Mouse (Mus musculus): ENCODE results near the gene Dcun1d1. TPM values are rescaled to one million over a fixed set of nuclear protein-coding genes. Genes with fewer than 3 reads are reported as not detected.

Gene Dcun1d1
- total RNA-seq, 2 experiments from 2014 or later = 76.5 to 79.3 TPM

DNA sequence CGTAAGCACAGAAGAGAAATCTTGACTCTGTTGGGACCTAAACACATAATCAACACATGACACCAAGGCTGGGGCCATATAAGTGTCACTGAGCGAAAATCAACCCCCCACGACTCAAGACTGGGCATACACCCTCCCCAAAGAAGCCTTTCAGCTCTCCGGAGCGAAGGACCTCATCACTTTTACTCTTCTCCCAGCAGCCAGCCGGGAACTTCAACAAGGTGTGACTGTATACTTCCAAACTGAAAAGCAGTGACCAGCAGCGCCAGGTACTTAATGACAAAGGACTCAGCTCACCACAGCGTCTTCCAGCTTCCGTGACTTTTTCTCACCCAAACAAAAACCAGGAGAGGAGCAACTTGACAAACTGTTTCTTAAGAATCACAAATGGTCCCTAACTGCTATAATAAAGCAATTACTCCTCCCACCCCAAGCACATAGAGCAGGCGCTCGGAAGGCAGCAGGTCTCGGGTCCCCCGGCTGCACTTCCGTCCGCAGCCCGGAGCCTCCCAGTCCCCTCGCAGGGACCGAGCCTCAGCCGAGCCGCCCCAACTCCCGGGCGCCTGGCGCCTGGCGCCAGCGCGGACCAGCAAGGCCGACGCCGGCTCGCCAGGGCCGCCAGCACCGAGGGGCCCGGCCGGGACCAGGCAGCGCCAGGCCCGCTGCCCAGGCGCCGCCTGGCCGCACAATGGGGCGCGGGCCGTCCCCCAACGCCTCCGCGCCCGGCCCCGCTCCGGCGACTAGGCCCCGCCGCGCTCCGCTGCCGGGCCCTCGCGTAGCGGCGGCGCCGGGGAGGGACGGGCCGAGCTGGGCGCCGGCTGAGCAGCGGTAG lies 5.1 kb downstream of the Dcun1d1 start:
- peak in 1 of 2 experiments; percentile 21 for DNase-seq (ENCODE audit: low spot score in 2 of 2)

DNA sequence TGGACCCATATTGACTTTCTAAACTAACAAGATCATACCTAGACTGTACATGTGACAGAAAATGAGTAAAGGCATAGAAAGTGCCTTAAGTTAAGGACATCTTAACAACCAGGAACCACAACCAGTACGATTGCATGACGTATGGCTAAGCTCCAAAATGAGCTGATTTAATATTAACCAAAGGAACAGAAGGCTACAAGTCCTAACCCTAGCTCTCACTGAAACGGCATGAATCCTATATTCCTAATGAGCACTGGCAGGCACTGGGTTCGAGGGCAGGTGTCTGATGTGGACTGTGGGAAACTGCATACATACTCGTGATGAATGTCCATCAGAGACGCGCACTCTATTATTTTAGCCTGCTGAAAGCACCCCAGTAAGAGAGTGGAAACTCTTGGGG lies 5.9 kb downstream of the Dcun1d1 start:
- DNase-seq (ENCODE audit: low spot score in 2 of 2) = no peak

DNA sequence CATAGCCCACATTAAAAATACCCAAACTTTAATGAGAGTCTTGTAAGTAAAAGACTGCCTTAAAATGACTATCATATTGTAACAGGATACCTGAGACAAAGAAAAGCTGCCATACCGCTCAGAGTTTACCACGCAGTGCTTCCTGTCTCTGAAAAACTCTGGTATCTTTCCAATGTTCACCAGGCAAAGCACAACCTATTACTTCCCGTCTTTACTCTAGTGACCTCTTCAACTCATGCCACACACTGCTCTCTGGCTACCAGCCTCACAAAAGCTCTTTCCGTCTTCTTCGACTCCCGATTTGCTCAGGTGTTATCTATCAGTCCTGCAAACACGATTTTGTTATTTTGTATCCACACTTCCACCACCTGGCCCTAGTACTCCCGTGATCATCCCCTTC lies 7.4 kb downstream of the Dcun1d1 start:
- DNase-seq (ENCODE audit: low spot score in 2 of 2) = no peak

DNA sequence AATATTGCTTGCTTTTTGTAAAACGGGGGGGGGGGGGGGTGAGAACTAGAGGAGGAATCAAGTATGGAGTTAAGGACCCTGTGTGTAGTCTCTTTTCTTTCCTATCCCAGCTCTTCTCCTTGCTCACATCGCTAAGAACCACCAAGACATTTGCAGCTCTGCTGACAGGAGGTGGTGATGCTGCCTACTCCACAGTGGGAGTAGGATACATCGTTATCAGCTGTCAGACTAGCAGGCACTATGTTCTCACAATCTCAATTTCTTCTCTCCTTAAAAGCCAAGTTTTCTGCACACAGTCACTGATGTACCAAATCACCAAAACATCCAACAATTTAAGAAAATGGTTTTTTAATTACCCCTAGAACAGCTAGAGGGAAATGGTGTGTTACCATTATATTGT lies 7.8 kb downstream of the Dcun1d1 start:
- no peak for DNase-seq (ENCODE audit: low spot score in 2 of 2)

DNA sequence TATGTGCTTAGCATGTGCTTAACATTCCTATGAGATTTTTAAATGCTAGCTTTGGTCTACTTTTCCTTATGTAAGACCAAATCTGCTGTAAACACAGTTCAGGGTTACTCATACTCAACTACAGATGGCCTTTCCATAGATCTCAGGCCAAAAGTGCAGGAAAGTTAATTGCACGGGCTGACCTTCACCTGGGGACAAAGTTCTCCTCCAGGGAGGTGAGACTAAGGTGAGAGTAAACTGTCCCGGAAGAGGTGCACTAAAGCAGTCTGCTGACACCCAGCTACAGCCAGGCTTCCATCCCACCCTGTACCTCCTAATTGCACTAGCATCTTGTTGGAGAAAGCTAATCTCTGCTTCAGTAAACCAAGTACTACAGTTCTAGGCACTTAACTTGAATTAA lies 11.4 kb downstream of the Dcun1d1 start:
- no peak for DNase-seq (ENCODE audit: low spot score in 2 of 2)

DNA sequence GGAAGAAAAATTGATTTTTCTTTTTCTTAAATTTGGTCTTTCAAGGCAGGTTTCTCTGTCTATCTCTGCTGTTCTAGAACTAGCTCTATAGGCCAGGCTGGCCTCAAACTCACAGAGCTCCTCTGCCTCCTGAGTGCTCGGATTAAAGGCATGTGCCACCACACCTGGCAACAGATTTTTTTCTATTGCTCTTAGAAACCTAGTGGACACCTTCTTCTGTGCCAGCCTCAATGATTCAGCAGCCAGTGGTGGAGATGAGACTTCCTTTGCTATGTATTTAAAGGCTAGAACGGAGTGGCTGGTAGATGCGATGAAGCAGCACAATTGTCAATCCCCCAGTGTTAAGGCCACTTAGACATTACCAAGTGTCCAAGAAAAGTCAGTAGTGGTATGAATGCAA lies 13.2 kb downstream of the Dcun1d1 start:
- DNase-seq (ENCODE audit: low spot score in 2 of 2) = no peak

- DNase-seq (ENCODE audit: low spot score in 2 of 2) = no peak
Measured at GRCm38 (mm10) chr3:35923495-35923894, 13.8 kb downstream of the Dcun1d1 start.

- no peak for DNase-seq (ENCODE audit: low spot score in 2 of 2)
Measured at GRCm38 (mm10) chr3:35922522-35922921, 14.7 kb downstream of the Dcun1d1 start.

DNA sequence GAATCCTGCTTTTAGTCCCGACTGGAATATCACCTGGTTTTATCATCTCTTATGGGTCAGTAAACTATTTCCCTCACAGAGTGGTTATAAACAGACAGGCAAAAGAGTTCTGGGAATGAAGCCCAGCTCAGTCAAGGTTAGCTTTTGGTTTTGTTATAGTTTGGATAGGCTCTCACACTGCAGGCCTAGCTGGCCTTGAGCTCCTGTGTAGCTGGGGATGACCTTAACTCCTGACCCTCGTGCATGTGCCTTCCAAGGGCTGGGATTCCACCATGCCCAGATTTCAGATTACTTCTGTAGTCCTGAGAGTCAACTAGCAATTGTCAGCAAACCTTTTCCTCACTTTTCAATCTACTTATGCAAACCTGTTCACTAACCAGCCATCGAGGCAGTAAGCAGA lies 19.0 kb downstream of the Dcun1d1 start:
- no peak for DNase-seq (ENCODE audit: low spot score in 2 of 2)

- no peak for DNase-seq (ENCODE audit: low spot score in 2 of 2)
Measured at GRCm38 (mm10) chr3:35908982-35909680, 28.1 kb downstream of the Dcun1d1 start.

- no peak for DNase-seq (ENCODE audit: low spot score in 2 of 2)
Measured at GRCm38 (mm10) chr3:35900555-35901204, 36.6 kb downstream of the Dcun1d1 start.

DNA sequence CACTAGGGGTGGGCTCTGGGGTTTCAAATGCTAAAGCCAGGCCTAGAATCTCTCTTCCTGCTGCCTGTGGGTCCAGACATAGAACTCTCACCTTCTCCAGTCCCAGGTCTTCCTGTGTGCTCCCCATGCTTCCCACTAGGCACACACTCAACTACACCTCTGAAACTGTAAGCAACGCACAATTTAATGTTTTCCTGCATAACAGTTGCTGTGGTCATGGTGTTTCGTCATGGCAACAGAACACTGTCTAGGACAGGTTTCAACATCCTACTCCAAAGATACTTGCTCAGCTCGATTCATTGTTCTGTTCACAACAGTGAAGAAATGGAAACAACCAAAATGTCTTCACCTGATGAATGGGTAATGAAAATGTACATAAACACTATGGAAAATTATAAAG lies 38.1 kb downstream of the Dcun1d1 start:
- DNase-seq (ENCODE audit: low spot score in 2 of 2) = no peak

DNA sequence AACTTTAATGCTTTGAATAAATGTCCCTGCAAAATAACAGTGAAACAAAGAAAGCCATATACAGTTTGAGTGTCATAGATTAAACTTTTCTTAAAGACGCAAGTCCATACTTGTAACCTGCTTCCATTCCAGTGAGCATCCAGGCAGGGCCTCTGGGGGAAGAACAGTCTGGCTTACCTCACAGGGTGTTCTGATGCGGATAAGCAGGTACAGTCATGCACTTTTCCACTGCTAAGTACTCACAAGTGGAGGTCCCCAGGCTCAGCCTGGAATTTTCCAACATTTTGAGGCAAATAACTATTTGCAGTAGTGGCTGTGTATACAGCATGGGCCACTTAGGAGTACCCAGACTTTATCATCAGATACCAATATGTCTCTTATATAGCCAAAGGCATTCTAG lies 39.3 kb downstream of the Dcun1d1 start:
- no peak for DNase-seq (ENCODE audit: low spot score in 2 of 2)

GRCm38 (mm10) chr3:35893156-35893555 lies 44.1 kb downstream of the Dcun1d1 start:
- DNase-seq (ENCODE audit: low spot score in 2 of 2) = no peak

- no peak for DNase-seq (ENCODE audit: low spot score in 2 of 2)
Measured at GRCm38 (mm10) chr3:35891123-35891522, 46.1 kb downstream of the Dcun1d1 start.

- no peak for DNase-seq (ENCODE audit: low spot score in 2 of 2)
Measured at GRCm38 (mm10) chr3:35889531-35889930, 47.7 kb downstream of the Dcun1d1 start.

GRCm38 (mm10) chr3:35883267-35883666 lies 54.0 kb downstream of the Dcun1d1 start:
- no peak for DNase-seq (ENCODE audit: low spot score in 2 of 2)

- no peak for DNase-seq (ENCODE audit: low spot score in 2 of 2)
Measured at GRCm38 (mm10) chr3:35849326-35849725, 87.9 kb downstream of the Dcun1d1 start.

Measured in adrenal gland, postnatal 4 days (tissue).